Mouse (Mus musculus) kidney, embryonic 16.5 days (tissue): ENCODE measurements at regions not wholly inside any gene's neighbourhood (a gene's known extent, or its start where the extent isn't known, plus 50 kb on each side); places are given as distances from the start of the nearest gene placed in this dataset.

Experiments used
- ATAC-seq: fragments of 200-750 bp; cut with Nextera tagmentation; 2 replicates; pipeline ENCODE4 v1.8.0; 2017; ENCODE audit warnings: moderate TSS enrichment; ENCODE audit not compliant: low FRiP score, low TSS enrichment
- H3K27ac ChIP-seq: fragments of 300-500 bp; sonication (generic); 2 replicates; pipeline ENCODE4 v1.5.1; 2014; ENCODE audit warnings: low read length
- H3K27me3 ChIP-seq: fragments of 300-500 bp; sonication (generic); 2 replicates; pipeline ENCODE4 v1.6.1; 2014; ENCODE audit warnings: low read length, control low read depth, mixed read lengths; ENCODE audit not compliant: insufficient read depth
- H3K36me3 ChIP-seq: fragments of 300-500 bp; sonication (generic); 2 replicates; pipeline ENCODE4 v1.6.1; 2014; ENCODE audit warnings: low read length, control low read depth, mixed read lengths; ENCODE audit not compliant: insufficient read depth
- H3K4me1 ChIP-seq: fragments of 300-500 bp; sonication (generic); 2 replicates; pipeline ENCODE4 v1.6.1; 2014; ENCODE audit warnings: low read length, control low read depth, mixed read lengths; ENCODE audit not compliant: insufficient read depth
- H3K4me2 ChIP-seq: fragments of 300-500 bp; sonication (generic); replicated peaks from 2 replicates; pipeline ENCODE4 v1.6.1; 2014; ENCODE audit warnings: low read depth, low read length
- H3K4me3 ChIP-seq: fragments of 300-500 bp; sonication (generic); 2 replicates; pipeline ENCODE4 v1.5.1; 2014; ENCODE audit warnings: mild to moderate bottlenecking, low read length
- H3K9ac ChIP-seq: fragments of 300-500 bp; sonication (generic); replicated peaks from 2 replicates; pipeline ENCODE4 v1.6.1; 2014; ENCODE audit warnings: low read length
- H3K9me3 ChIP-seq: fragments of 300-500 bp; sonication (generic); 2 replicates; pipeline ENCODE4 v1.6.1; 2016; ENCODE audit warnings: low read length, control low read depth
- WGBS: fragments of 180-500 bp; shearing (Covaris S2); extraction: QIAGEN DNeasy Blood & Tissue Kit; methylation state at CpG from one replicate; pipeline ENCODE4 v1.1.7; 2014; 5-methylcytosine and 5-hydroxymethylcytosine counted together

- no peak overlapping the region for H3K9ac ChIP-seq
- H3K27me3 ChIP-seq = no peaks in the 10 kb centered on the region
- H3K9me3 ChIP-seq = no peaks in the 10 kb centered on the region
- H3K36me3 ChIP-seq = no peaks in the 10 kb centered on the region
- H3K4me2 ChIP-seq = no peak overlapping the region
- no peaks in the 10 kb centered on the region for H3K4me1 ChIP-seq
- WGBS = 100% methylated on average over 1 of the region's 1 CpGs
- ATAC-seq = no peak
- H3K27ac ChIP-seq = no peak overlapping the region
- no peak overlapping the region for H3K4me3 ChIP-seq
These were observed 62.5 kb upstream of the Ctsc start for GRCm38 (mm10) chr7:88215425-88215824.

- no peak for ATAC-seq
- H3K9me3 ChIP-seq = no peaks in the 10 kb centered on the region
- no peak overlapping the region for H3K4me2 ChIP-seq
- no peak overlapping the region for H3K27ac ChIP-seq
- no peak overlapping the region for H3K9ac ChIP-seq
- H3K4me1 ChIP-seq = no peaks in the 10 kb centered on the region
- no peak overlapping the region for H3K4me3 ChIP-seq
- no peaks in the 10 kb centered on the region for H3K36me3 ChIP-seq
- WGBS = 86% methylated on average over 2 of the region's 2 CpGs
- H3K27me3 ChIP-seq = no peaks in the 10 kb centered on the region
These were observed 55.7 kb upstream of the Ctsc start for GRCm38 (mm10) chr7:88222141-88222540.

GRCm38 (mm10) chr7:88225800-88226199 lies 52.1 kb upstream of the Ctsc start:
- Histone ChIP-seq H3K4me1 (no peaks in the 10 kb centered on the region), H3K9ac (no peak overlapping the region), H3K9me3 (no peaks in the 10 kb centered on the region), H3K36me3 (no peaks in the 10 kb centered on the region), H3K27me3 (no peaks in the 10 kb centered on the region), H3K4me2 (no peak overlapping the region), H3K27ac (no peak overlapping the region), H3K4me3 (no peak overlapping the region)
- 74% methylated on average over 1 of the region's 1 CpGs for WGBS
- ATAC-seq = no peak
